Mouse (Mus musculus) left cerebral cortex, postnatal 25 days (tissue): ENCODE results near the gene B4galt1. TPM values are rescaled to one million over a fixed set of nuclear protein-coding genes. Genes with fewer than 3 reads are reported as not detected.
A peak's percentile ranks its signal among the peaks of the same experiment; 100 is the strongest.

Experiments
- DNase-seq, 2 experiments: peaks; one replicate each; pipeline ENCODE4 v3.0.0; 2022; ENCODE audit warnings: low spot score in 2 of 2, mixed read lengths in 1 of 2
- intact Hi-C: fragments of 180-260 bp; cut with DNase I; formaldehyde crosslinking; loops from one replicate; pipeline ENCODE4 v1.15.1; 2025
- total RNA-seq, 2 experiments: library from RNA; stranded (reverse); gene quantifications; 2 replicates each; pipeline ENCODE4 v1.2.3; 2021

The B4galt1 gene
- total RNA-seq = 1 to 10 TPM; 5.2 to 6.5 TPM

DNA sequence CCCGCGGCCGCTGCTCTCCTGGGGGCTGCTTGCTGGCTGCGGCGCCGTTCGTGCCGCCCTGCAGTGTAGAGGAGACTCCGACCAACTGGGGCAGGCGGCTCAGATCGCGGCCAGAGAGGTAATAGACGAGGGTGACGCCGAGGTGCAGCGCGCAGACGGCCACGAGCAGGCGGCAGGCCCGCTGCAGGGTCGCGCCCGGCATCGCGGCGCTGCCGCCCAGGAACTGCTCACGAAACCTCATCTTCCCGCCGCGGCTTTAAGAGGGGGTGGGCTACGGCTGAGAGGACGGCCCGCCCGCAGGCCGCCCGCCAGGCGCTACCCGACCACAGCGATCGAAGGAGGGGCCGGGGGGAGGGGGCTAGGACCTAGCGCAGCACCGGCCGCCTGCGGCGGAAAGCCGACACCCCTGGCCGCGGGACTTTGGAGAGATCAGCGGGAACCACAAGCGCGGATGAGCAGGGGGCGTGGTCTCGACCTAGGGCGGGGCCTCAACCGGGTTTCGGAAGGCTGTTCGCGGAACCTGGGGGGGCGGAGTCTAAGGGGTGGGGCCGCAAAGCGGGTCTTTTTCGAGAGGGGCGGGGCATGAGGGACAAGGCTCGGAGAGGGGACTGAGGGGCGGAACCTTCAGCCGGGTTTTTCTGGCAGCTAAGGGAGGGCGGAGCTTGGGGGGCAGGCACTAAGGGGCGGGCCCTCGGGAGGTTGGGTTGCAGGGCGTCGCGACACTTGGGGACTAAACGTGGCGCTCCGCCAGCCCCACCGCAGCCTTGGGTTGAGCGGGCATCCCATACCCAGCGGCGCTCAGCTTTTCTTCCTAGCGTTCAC, at the start of gene B4galt1:
Gene B4galt1 (minus strand): TSS at position 441 of the 822 bp plus-strand sequence.
- intact Hi-C loops = loop anchor here (5.0 kb wide), 1 partner anchor 81 kb away; no protein-coding TSS in a partner anchor
- DNase-seq = peak; percentile 91 to 95

DNA sequence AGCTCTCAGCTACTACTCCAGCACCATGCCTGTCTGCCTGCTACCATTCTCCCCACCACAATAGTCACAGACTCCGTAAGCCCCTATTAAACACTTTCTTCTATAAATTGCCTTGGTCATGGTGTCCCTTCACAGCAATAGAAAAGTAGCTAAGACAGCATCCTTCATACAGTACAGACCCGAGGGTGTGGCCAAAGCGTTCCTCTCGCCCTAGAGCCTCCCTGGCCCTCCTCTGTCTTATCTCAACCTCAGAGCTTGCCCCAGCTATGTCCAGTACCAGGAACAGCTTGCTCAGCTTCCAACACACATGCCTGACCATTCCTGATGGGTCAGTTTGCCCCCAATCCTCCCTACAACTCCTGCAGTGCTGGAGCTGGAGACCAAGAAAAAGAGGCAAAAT, 46.8 kb upstream of the B4galt1 start:
- intact Hi-C loops = no loop called here
- DNase-seq = no peak

DNA sequence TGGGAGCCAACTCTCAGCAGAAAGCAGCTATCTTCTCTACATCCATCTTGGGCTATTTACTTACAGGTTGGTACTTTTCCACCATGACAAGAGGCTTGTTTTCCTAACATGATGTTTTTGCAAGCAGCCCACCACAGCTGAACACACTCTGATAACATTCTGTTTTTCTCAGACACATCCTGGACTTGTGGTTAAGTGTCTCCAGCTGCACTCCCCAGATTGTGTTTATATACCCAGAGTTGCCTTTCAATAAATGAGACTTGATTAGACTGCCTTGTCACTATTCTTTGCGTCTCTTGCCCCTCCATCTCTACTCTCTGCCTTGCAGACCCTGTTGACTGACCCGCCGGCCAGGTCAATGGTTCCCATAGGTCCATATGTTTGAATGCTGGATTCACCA, 46.3 kb upstream of the B4galt1 start:
- no peak for DNase-seq
- intact Hi-C loops = no loop called here

DNA sequence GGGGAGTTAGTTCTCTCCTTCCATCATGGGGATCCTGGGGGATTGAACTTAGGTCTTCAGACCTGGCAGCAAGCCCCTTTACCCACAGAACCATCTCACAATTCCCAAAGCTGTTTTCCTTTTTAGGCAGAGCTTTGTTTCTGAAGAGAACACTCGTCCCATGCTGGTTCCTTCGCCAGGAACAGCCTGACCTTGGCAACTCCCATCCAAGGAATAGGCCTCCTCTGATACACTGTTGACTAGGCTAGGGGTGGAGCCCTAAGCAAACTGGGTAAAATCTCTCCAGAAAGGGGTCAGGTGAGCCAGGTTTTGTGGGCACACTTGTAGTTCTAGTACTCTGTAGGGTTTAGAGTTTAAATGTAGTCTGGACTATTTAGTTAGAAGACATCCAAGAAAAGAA, 45.5 kb upstream of the B4galt1 start:
- intact Hi-C loops = no loop called here
- DNase-seq = no peak

DNA sequence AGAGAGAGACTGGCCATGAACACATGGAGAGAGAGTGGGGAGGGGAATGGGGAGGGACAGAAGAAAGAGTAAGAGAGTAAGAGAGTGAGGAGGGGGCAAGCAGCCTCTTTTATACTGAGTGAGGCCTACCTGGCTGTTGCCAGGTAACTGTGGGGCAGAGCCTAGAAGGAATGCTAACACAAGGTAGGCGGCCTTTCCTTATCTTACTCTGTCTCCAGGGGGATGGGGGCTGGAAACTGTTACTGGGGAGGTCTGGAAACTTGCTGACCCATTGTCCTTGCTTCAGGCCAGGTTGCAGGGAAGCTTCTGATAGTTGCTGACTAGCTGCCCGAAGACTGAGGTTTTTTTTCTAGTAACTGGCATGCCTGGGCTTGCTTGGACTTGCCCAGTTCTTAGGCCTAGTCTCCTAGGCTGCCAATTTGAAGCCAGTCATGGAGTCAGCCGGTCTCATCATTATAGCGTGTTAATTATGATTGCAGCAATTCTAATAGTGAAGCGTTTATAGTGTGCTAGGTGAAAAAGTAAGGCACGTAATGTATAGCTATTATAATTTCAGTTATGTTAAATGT, 44.8 kb upstream of the B4galt1 start:
- intact Hi-C loops = no loop called here
- DNase-seq = no peak

DNA sequence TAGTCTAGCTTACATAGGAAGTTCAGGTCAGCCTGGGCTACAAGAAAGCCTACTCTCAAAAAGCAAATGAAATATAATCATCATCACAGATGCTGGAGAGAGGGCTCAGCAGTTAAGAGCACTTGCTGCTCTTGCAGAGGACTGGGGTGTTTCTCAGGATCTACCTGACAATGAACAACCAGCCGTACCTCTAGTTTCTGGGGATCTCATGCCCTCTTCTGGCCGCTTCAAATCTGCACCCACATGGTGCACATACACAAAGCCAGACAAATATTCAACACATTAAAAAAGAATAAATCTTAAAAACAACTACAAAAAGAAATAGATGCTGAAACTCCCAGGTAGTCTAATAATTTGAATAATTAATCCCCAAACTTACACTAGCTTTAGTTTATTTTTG, 41.8 kb upstream of the B4galt1 start:
- intact Hi-C loops = no loop called here

DNA sequence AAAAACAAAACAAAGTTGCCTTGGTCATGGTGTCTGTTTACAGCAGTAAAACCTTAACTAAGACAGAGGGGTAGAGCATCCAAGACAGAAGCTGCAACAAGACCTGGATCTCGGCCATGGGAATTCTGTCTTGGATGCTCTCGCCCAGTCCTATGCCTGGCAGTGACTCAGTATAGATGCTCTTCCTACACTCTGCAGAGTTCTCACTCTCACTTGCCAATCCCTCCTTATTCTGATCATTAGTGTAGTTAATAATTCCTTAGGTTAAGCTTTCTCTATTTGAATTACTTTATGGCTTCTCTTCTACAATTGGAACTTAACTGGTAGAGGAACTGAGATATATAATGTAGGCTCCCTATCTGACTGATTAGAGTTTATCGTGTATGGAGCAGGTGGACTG, 41.3 kb upstream of the B4galt1 start:
- intact Hi-C loops = no loop called here
- no peak for DNase-seq

More for the DNA sequence above, 41.8 kb upstream of the B4galt1 start:
- DNase-seq = no peak

DNA sequence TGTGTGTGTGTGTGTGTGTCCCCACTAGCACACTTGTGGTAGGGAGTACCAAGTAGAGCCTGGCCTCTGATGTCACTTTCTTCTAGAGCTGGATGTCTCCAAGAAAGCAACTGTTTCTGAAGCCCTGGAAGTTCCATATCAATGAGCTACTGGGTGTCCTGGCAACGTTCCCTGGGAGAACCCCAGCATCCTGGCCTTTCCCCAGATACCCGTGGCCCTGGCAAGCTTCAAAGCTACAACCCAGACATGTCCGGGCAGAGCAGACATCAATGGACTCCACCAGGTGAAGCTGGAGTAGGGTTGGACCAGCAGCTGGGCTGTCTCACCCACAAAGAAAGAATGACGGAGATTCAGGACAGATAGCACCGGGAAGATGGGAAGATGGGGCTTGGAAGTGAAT, 37.4 kb upstream of the B4galt1 start:
- intact Hi-C loops = no loop called here

DNA sequence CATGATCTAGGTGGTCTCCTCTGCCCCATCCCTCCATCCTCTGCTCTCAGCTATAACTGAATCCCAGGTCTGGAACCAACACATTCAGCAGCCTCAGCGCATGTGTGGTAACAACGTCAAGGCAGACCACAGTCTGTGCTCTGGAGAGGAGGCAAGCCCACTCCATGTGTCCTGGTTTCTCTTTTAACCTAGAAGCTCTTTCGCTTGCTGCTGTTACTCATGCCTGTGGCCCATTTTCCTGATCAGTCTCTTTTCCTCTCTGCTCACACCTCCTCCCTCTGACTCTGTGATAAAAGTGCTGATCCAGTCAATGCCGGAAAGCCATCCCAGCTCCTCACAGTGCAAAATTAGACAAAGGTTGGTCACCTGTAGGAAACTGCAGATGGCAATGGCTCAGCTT, 36.2 kb upstream of the B4galt1 start:
- intact Hi-C loops = no loop called here
- peak in 1 of 2 experiments; percentile 65 for DNase-seq

More for the DNA sequence above, 37.4 kb upstream of the B4galt1 start:
- no peak for DNase-seq

DNA sequence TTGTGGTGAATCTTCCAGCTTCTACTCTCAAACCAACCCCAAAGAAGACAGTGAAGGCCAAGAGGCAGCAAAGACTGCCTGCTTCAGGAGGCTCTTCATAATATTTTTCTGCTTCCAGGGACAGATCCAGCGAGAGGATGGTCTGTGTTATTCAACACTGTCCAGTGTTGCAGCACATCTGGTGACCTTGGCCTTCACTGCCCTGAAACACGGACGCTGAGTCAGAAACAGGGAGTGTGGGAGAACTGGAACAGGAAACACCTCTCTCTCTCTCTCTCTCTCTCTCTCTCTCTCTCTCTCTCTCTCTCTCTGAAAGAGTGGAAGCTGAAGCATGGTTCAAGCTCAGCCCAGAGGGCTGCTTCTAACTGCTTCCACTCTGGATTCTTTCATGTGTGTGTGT, 35.4 kb upstream of the B4galt1 start:
- no peak for DNase-seq
- intact Hi-C loops = no loop called here

DNA sequence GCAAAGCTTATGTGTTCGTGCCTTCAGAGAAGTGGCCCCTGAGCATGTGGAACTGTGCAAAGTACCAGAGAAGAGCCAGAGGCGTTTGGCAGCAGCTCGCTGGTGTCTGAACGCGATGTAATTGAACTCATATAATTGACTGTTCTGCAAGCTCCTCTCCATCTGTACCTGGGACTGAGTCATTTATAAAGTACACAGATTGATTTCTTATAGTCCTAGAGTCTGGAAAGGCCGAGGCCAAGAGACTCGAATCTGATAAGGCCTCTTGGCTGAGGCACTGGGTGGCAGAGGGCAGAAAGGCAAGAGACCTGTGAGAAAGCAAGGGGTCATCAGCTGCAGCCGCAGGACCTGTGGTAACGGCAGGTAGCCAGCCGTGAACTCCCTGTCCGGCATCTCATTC, 35.0 kb upstream of the B4galt1 start:
- no peak for DNase-seq
- intact Hi-C loops = no loop called here

DNA sequence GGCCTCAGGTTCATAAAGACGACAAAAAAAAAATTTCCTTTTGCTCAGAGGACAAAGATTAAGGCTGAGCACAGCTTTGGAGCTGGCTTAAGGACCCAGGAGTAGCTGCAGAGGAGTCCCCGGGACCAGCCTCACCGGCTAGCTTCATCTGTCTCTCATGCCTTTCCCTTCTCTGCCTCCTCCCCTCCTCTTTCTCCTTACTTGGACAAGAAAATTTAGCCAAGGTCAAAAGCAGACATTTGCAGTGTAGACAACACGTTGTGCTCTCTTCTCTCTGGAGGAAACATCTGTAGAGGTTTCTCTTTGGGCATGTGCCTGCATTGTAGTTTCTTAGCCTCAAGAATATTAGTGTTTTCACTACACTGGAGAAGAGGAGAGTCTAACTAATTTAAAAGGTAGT, 32.1 kb upstream of the B4galt1 start:
- intact Hi-C loops = no loop called here
- no peak for DNase-seq

DNA sequence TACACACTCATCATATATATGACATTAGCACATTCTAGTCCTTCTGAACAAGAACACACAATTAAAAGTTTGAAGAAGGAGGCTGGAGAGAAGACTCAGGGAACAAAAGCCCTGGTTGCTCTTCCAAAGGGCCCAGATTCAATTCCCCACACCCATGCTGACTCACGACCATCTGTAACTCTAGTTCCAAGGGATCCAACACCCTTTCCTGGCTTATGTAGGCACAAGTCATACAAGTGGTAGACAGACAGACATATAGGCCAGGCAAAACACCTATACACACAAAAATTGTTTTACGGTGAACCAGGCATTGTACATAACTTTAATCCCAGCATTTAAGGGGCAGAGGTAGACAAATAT, 31.3 kb upstream of the B4galt1 start:
- peak in 1 of 2 experiments; percentile 84 for DNase-seq
- intact Hi-C loops = no loop called here

DNA sequence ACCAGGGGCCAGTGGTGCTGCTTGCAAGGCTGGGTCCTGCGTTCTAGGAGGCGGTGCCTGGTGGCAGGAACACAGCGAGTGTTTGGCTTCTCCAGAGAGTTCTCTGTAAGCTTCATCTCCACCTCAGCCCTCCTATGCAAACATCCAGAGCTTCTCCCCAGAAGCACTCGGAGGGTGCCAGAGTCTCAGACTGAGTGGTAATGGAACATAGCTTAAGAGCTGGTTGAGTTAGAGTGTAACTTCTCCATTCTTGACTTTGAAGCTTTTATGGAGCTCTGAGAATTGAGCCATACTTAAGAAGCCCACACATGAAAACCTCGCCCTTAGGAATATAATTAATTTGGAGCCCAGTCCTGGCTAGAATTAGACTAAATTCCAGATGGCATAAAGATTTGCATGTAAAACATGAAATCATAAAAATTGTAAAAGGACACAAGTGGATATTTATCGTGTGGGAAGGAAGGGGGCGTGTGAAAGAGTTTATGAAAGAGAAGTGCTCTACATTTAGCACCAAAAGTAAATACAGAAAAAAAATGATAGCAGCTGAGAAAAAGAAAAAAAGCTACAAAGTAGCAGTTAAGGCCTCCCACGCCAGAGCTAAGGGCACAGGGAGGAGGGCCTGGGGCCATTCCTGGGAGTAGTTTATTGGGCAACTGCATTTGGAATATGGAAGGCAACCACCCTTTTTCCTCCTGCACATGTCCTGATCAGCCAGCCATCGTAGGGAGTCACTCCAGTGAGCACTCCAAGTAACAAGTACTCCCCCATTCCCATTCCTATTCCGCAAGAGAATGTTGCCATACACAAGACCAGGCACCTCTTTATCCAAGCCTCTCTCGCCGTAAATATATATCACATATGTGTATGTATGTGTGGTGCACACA, 30.7 kb upstream of the B4galt1 start:
- peak in 1 of 2 experiments; percentile 85 for DNase-seq
- intact Hi-C loops = loop anchor here (1.0 kb wide), 1 partner anchor 8 kb away; no protein-coding TSS in a partner anchor

DNA sequence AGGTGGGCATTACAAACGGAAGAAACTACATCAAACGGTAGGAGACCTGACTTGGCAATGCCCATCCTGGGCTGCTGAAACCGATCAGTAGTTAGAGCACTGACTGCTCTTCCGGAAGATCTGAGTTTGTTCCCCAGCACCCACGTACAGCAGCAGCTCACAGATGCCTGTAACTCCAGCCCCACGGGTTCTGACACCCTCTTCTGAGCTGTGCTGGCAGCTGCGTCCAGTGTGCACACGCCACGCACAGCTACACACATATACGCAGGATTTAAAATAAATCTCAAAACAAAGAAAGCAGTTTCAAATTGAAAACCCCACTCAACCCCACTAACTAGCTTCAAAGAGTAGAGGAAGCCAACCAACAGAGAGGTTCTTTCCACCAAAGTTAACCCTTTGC, 29.4 kb upstream of the B4galt1 start:
- DNase-seq = peak in 1 of 2 experiments; percentile 28
- intact Hi-C loops = no loop called here

DNA sequence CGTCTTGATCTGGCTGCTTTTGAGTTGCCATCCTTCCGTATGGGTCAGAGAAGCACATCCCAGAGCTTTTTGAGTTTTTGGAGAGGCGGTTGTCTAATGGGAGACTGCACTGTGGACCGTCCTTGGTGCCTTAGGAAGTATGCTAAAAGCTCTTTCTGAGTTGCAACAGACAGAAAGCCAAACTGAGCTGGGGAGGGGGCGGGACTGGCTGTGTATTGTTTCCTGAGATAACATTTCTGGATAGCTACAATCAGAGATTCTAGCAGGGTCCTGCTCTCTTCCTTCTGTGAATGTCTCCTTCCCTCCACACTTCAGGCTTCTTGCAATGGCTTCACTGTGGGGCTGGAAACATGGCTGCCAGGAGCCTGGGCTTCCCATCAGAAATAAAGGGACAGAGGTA, 23.7 kb upstream of the B4galt1 start:
- DNase-seq = no peak
- intact Hi-C loops = no loop called here

DNA sequence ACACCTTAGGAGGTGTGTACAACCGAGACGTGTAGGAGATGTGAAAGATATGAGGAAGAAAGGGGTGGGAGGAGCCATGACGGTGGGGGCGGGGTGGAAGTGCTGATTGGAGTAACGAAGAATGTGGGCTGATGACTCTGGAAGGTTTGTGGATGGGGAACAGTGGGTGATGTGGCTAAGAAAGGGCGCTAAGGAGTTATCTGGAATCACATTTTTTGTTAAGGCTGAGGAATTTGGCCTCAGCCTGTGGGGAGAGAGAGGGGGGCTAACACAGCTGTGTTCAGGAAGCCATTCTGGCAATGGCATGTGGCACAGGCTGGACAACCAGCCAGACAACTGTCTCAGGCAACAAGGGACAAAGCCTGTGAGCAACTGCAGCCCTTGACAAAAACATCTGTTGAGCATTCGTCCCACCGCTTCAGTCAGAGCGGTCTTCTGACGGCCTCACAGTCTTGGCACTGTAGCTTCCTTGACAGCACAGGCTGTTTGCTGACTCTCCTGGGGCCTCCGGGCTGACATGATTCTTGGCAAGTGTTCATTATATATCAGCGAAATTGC, 23.1 kb upstream of the B4galt1 start:
- intact Hi-C loops = loop anchor here (1.0 kb wide), 2 partner anchors 7 to 152 kb away; no protein-coding TSS in a partner anchor
- no peak for DNase-seq

DNA sequence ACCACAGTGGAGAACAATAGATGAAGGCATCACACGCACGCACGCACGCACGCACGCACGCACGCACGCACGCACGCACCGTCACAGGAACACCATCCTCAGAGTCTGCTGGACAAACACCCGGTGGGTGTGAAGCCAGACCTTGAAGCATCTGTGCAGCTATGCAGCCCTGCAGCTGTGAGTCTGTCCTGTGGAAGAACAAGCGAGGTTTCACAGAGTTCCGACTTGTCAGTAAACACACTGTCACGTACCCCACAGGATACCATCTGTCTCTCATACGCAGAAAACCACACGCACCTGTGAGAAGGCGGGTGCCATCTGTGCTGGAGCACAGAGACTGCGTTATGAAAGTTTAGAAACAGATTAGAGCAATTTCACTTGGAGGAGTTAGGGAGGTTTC, 22.0 kb upstream of the B4galt1 start:
- intact Hi-C loops = loop anchor here (1.0 kb wide), 2 partner anchors 8 to 153 kb away; no protein-coding TSS in a partner anchor
- DNase-seq = peak; percentile 76 to 95

DNA sequence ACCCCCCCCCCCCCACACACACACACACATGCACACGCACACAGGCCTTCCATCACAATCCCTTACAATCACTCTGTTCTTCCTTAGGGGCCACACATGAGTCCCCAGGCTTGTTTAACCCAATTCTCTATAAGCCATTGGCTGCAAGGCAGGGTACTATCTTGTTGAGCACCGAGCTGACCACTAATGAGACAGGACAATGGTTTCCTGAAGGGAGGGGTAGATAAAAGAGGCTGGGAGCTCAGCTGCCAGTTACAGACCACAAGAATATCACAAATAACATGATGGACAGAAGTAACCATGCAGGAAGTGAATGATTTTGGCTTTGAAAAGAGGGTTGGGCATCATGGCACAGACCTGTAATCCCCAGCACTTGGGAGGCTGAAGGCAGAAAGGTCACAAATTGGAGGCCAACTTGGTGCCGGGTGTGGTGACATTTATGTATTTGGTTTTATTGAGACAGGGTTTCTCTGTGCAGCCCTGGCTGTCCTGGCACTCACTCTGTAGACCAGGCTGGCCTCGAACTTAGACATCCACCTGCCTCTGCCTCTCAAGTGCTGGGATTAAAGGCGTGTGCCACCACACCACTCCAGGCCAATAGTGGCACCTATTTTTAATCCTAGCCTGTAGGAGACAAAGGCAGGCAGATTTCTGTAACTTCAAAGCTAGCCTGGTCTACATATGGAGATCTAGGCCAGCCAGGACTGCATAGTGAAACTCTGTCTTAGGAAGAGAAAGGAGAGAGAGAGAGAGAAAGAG, 21.2 kb upstream of the B4galt1 start:
- intact Hi-C loops = no loop called here
- no peak for DNase-seq
